Mouse (Mus musculus) myocyte (in vitro differentiated cells): ENCODE measurements around the gene Bend6.

Experiments used
- CEBPB ChIP-seq: IDR thresholded peaks from 2 replicates; pipeline ENCODE4 v1.6.1; 2011; ENCODE audit warnings: mild to moderate bottlenecking, moderate library complexity; ENCODE audit not compliant: poor library complexity, insufficient read depth, severe bottlenecking
- E2F4 ChIP-seq: IDR thresholded peaks from one replicate; pipeline ENCODE4 v1.6.1; 2011; ENCODE audit warnings: mild to moderate bottlenecking, control low read depth, moderate library complexity; ENCODE audit not compliant: insufficient read depth
- MAX ChIP-seq: IDR thresholded peaks from one replicate; pipeline ENCODE4 v1.6.1; 2011; ENCODE audit warnings: low read depth, mild to moderate bottlenecking, control low read depth
- MYOD1 ChIP-seq, 3 experiments: IDR thresholded peaks; one replicate each; pipeline ENCODE4 v1.6.1; 2011; ENCODE audit warnings: control low read depth in 2 of 3, low read depth in 2 of 3, mild to moderate bottlenecking in 2 of 3, moderate library complexity in 1 of 3; ENCODE audit not compliant: insufficient read length in 2 of 3, control insufficient read depth in 1 of 3
- MYOG ChIP-seq, 3 experiments: IDR thresholded peaks; one replicate each; pipeline ENCODE4 v1.6.1; 2011; ENCODE audit warnings: control low read depth in 2 of 3, low read depth in 2 of 3, mild to moderate bottlenecking in 2 of 3; ENCODE audit not compliant: insufficient read length in 2 of 3, control insufficient read depth in 1 of 3, insufficient read depth in 1 of 3
- POLR2A ChIP-seq: IDR thresholded peaks from one replicate; pipeline ENCODE4 v1.6.1; 2011; ENCODE audit warnings: low read depth, mild to moderate bottlenecking, control low read depth, moderate library complexity; ENCODE audit not compliant: insufficient read length
- POLR2AphosphoS2 ChIP-seq: IDR thresholded peaks from one replicate; pipeline ENCODE4 v1.6.1; 2011; ENCODE audit warnings: low read depth, control low read depth; ENCODE audit not compliant: insufficient read length
- REST ChIP-seq: IDR thresholded peaks from one replicate; pipeline ENCODE4 v1.6.1; 2011; ENCODE audit warnings: mild to moderate bottlenecking, control low read depth, moderate library complexity; ENCODE audit not compliant: insufficient read depth, insufficient read length
- SRF ChIP-seq: IDR thresholded peaks from one replicate; pipeline ENCODE4 v1.6.1; 2011; ENCODE audit warnings: low read depth; ENCODE audit not compliant: control insufficient read depth, insufficient read length
- TCF12 ChIP-seq: IDR thresholded peaks from one replicate; pipeline ENCODE4 v1.6.1; 2011; ENCODE audit warnings: mild to moderate bottlenecking, control low read depth; ENCODE audit not compliant: poor library complexity, insufficient read depth, severe bottlenecking
- TCF3 ChIP-seq: IDR thresholded peaks from one replicate; pipeline ENCODE4 v1.6.1; 2011; ENCODE audit warnings: low read depth, control low read depth; ENCODE audit not compliant: insufficient read length
- USF1 ChIP-seq: IDR thresholded peaks from one replicate; pipeline ENCODE4 v1.6.1; 2011; ENCODE audit warnings: low read depth, mild to moderate bottlenecking, control low read depth, moderate library complexity

DNA sequence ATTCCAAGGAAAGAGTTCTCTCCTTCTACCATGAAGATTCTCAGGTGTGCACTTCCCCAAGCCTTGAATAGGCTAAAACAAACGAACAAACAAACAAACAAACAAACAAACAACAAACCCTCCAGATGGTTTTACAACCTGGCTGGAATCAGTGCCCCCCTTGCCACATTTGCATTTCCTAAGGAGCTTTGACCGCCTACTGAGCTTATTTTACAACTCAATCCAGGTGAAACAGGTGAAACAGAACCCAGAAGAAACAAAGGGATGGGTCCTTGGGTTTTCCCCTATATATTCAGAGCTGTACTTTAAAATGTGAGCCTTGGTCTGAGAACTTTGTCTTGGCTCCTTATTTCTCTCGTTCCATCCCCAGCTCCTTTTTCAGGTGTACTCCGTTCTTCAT, 77.0 kb downstream of the Bend6 start:
- no peak for TF ChIP-seq USF1
- TF ChIP-seq POLR2A = no peak
- TF ChIP-seq E2F4 = no peak
- no peak for TF ChIP-seq TCF3
- no peak for TF ChIP-seq MYOG (IDR thresholded peaks at IDR 0.05; ENCODE audit: control insufficient read depth in 1 of 3, insufficient read depth in 1 of 3, insufficient read length in 2 of 3, low read depth in 2 of 3)
- no peak for TF ChIP-seq MYOD1 (IDR thresholded peaks at IDR 0.05; ENCODE audit: control insufficient read depth in 1 of 3, insufficient read length in 2 of 3, low read depth in 2 of 3)
- no peak for TF ChIP-seq CEBPB
- no peak for TF ChIP-seq MAX
- TF ChIP-seq TCF12 = no peak
- TF ChIP-seq SRF = no peak
- TF ChIP-seq REST = no peak
- TF ChIP-seq POLR2AphosphoS2 = no peak
